Mouse (Mus musculus) cerebral cortex, adult 2 months (tissue): Measurements from ENCODE around the gene Jmjd8.

Source experiments
- WGBS: fragments of 180-500 bp; shearing (Covaris S2); methylation state at CpG from one replicate; pipeline ENCODE4 v1.1.7; 2018; 5-methylcytosine and 5-hydroxymethylcytosine counted together

Jmjd8 gene

DNA sequence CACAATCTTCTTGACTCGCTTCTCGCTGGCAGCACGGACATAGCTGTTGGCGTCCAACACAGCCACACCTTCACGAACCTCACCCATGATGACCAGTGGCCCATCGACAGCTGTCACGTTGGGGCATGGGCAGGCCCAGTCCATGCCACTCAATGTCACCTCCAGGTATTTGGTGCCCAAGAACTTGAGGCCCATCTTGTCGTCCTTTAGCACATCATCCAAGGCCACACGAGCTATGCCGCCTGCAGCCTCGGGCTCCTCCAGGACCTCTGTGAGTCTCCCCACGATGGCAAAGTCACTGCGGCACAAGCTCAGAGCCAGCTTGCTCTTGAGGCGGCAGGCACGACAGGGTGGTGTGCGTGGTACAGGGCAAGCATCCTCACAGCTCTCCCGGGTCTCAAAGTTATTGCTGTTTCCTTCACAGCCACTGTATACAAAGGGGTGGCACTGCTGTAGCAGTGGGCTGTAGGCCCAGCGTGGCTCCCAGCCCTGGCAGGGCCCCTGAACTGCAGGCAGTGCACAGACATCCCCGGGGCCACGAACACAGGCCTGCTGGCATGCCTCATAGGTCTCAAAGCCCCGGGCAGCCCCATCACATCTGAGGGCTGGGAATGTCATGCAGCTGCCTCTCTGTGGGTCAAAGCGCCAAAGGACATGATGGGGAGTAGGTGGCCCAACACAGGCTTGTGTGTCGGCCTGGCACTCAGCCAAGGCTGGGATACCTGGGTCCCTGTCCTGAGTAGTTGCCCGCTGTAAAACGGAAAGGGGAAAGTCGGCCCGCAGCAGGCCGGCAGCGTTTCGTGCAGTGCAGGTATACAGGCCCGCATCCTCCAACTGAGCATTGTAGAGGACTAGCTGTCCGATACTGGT lies 49.3 kb downstream of the Jmjd8 start:
- WGBS, result 90% methylated on average over 32 of the region's 32 CpGs

DNA sequence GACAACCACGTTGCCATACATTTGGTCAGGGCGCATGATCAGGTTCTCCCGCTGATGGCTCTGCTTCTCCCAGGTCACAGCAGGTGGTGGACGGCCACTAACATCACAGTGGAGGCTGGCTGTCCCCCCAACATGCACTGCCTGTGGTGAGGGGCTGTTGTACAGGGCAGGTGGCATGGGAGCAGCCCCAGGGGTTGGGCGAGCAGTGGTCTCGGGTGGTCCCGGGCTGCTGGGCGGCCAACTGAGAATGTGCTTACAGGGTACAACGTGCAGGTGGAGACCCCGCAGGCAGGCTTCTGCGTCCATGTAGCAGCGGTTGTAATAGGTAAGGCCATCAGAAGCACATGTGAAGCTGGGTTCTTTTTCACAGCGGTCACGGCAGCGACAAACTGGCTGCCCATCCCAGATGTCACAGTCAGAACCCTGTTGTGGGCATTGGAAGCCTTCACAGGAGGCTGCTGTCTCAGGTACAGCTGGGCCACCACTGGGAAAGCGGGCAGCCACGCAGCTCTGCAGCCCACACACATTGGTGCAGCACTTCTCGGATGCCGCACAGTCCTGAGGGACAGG lies 50.0 kb downstream of the Jmjd8 start:
- 89% methylated on average over 19 of the region's 19 CpGs for WGBS

DNA sequence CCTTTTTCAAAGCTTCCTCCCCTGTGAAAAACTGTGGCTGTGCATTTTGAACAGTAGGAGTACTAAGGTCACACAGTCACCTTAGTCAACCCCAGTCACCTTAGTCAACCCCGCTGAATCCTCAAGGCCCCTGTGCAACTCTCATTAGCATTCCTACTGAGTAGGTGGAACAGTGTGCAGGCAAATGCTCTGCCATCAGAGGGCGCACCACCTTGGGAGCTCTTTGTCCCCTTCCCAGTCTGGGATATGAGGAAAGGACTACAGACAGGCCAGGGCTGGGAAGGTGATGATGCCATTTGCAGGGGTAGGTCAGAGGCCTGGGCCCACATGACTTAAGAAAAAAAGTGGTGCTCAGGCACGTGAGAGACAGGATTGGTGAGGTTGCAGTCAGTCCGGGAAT lies 50.6 kb downstream of the Jmjd8 start:
- 47% methylated on average over 4 of the region's 4 CpGs for WGBS

DNA sequence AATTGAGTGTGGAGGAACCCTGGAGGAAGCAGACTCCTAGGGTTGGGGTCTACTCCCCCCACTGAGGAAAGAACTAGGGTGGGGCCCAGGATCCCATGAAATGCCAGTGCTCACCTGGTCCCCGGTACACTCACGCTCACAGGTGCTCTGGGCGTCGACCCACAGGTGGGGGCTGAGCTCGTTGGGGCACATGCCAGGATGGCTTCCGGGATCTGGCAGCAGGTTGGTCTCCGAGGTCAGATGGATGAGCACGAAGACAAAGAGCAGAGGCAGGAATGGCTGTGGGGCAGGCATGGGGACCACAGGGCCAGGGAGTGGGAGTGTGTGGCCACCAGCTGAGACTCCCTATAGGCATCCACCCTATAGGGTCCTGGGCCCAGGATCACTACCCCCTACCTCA lies 51.1 kb downstream of the Jmjd8 start:
- WGBS, result 74% methylated on average over 8 of the region's 8 CpGs

DNA sequence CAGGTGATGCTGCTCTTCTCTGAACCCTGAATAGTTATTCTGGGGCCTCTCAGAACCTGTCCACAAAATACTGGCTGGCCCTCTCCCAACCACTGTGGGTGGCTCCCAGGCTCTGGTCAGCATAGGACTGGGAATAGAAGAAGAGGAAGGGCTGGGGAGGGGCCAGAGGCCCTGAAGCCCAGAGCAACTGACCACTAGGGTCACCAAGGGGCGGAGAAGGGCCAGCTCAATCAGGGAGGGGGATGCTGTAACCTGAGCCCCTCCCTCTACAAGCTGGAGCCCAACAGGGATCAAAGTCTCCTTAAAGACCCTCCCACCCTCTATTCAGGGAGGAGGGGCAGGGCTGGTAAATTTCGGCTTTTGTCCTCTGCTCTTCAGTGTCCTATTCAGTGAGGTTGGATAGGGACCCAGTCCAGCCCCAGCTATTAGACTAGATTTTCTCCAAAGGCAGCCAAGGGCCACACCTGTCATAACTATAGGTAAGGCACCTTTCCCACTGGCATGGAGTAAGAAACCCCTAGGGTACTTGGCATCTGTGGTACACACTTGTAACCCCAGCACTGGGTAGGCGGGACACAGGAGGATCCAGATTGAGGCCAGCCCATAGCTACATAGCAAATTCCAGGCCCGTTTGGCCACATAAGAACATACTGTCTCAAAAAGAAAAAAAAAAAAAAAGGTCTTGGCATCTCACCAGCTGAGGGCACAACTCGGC lies 51.7 kb downstream of the Jmjd8 start, which contains the start of gene Wfikkn1:
Gene Wfikkn1 (minus strand): TSS at position 663 of the 715 bp plus-strand sequence.
- WGBS, result 34% methylated on average over 5 of the region's 5 CpGs

DNA sequence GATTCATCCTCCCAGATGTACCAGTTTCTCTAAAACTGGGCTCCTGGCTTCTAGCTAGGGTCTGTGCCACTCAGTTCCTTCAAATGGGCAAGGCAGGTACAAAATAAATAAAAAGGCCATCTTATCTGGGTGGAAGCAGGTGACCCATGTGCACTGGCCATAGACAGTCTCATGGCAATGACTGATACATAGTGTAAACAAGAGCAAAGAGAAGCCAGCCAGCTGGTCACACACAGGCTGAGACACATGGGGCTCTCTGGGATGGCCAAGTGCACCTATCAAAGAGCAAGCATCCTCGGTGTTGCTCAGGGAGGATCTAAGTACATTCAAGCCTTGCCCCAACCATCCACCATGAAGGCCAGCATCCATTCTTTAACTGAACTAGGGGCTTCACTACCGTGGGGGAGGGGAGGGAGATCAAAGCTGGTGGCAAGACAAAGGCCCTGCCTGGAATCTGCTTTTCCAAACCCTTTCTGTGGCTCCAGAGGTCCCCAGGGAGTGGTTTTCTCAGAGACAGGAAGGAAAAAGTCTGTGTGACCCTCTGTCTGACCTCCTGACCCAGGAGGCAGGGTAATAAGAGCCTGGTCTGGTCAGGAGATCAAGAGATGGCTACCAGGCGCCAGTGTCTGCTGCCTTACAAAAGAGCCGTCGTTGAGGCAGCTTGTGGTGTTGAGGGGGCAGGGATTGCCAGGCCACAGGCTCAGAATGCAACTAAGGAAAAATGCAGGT lies 52.4 kb downstream of the Jmjd8 start:
- WGBS, result 25% methylated on average over 5 of the region's 5 CpGs
